Comparison of ENCODE assay signal across 13 mouse cellular contexts in genomic region chr9:56739181-56739737, GRCm38 (mm10). TPM values are rescaled to one million over a fixed set of nuclear protein-coding genes. Genes with fewer than 3 reads are reported as not detected.
A peak's percentile ranks its signal among the peaks of the same experiment; 100 is the strongest.
DNase-seq lines count a peak whose midpoint lies in the region; TF ChIP-seq lines count a peak whose summit lies in the region.
"Had no signal": no experiment of that assay in that cellular context is flagged by ENCODE, and none has a peak within 500 bp of the region (broad histone marks: within the 10 kb centered on the region; RNA-seq: fewer than 3 reads in every experiment).

No protein-coding gene starts in this region.

- TF ChIP-seq CTCF in brain, embryonic 14.5 days (IDR thresholded peaks at IDR 0.05; ENCODE audit: borderline replicate concordance, extremely low read depth, insufficient read depth, insufficient read length): peak; percentile 19; the same call in 1 of the 2 replicates

- peak; percentile 39 to 50 for DNase-seq in cerebellum, adult 18-20 months
- DNase-seq in cerebellum, adult 9-10 months: no peak
- DNase-seq in layer of hippocampus, adult 11-12 months (ENCODE audit: low spot score): peak; percentile 53
- no peak for DNase-seq in layer of hippocampus, adult 9-10 months (ENCODE audit: low spot score)
- DNase-seq in brain, embryonic 14.5 days (ENCODE audit: low read depth): peak; percentile 82
- DNase-seq in layer of hippocampus, postnatal 10 days (ENCODE audit: low spot score in 2 of 2): peak; percentile 49 to 61
- no peak for DNase-seq in liver
- no peak for DNase-seq in gastrocnemius, postnatal 4 days (ENCODE audit: low spot score in 2 of 2)
- DNase-seq: liver, embryonic 13.5 days; thymus, postnatal 25 days had no signal

- no peak for TF ChIP-seq POLR2A in brain, embryonic 14.5 days (IDR thresholded peaks at IDR 0.05; ENCODE audit: borderline replicate concordance, extremely low read depth, insufficient read depth, insufficient read length, poor library complexity, severe bottlenecking)

RNA-seq across cellular contexts. Expression of gene Lingo1, which starts 57.0 kb away (rescaled TPM):
- polyA plus RNA-seq in brain, embryonic 14.5 days (2012; rRNA removed): 143 and 205 TPM in 2 replicates
- total RNA-seq in layer of hippocampus, postnatal 10 days (2021): 100 to 1,000 TPM; 285 to 307 TPM
- 1 to 10 TPM; 3.2 TPM for total RNA-seq in gastrocnemius, postnatal 4 days (2021)
- total RNA-seq: granulocyte monocyte progenitor cell, adult 5-6 weeks; megakaryocyte-erythroid progenitor cell, adult 5-6 weeks; MEL had no signal

Comparison
In these comparisons a context has a peak if more than half of its experiments do, and no peak if none do; other contexts are left out.
1. DNase-seq: peak in cerebellum, adult 18-20 months (2 of 2), layer of hippocampus, adult 11-12 months (single experiment), brain, embryonic 14.5 days (single experiment) and layer of hippocampus, postnatal 10 days (2 of 2); none in cerebellum, adult 9-10 months (single experiment), layer of hippocampus, adult 9-10 months (single experiment), liver (single experiment) and gastrocnemius, postnatal 4 days (0 of 2).
2. RNA of gene Lingo1, which starts 57.0 kb away (total RNA-seq): 285 to 307 TPM in layer of hippocampus, postnatal 10 days; 3.2 TPM in gastrocnemius, postnatal 4 days; every median in the first group is over 10 times any median in the second.